Mouse (Mus musculus): ENCODE results near the gene Cp.
"Not testable (repeated sequence)": the region's sequence is repeated elsewhere in the genome, so short reads cannot be mapped to it uniquely, and the experiment has no call there.

DNA sequence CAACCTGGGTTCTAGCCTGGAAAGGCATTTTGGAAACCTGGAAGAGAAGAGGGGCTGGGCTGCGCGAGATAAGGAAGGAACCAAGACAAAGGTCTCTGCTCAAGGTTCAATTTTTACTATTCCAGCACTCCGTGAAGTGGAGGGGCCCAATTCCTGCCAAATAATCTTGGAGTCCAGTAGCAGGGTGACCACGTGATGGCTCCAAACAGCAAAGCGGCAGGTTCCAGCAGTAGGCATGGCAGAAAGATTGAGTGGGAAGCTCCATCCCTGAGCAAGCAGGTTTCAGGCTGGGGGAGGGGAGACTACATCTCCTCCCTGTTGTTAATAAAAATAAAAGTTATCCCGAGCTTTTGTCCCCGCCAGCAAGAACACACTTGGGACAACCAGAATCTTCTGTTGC is 84.6 kb downstream of the Cp start:
- not testable (repeated sequence) for TF ChIP-seq CTCF (IDR thresholded peaks at IDR 0.05; ENCODE audit: low read depth, low read length); POLR2A (IDR thresholded peaks at IDR 0.05; ENCODE audit: extremely low read depth, insufficient read depth, low read length)
